11 mouse cellular contexts compared by ENCODE assay signal in the genomic region with DNA sequence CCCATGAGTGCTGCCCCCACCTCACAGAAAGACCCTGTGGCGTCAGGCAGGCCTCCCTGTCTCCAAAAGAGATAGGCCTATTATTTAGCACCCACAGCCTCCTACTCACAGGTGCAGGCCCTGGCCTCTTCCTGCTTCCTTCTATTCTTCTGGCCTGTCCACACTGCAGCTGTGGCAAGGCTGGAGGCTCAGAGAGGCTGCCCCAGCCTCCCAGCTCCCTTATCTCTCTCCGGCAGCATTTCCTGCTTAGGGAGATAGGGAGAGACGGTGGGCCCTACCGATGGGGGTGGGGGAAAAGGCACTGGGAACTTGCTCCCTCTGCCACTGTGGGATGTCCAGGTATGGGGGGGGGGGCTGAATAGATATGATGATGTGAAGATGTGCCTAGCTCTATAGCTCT. TPM values are rescaled to one million over a fixed set of nuclear protein-coding genes. Genes with fewer than 3 reads are reported as not detected.
A peak's percentile ranks its signal among the peaks of the same experiment; 100 is the strongest.
DNase-seq lines count a peak whose midpoint lies in the region; ATAC-seq and TF ChIP-seq lines count a peak whose summit lies in the region.
"Had no signal": no experiment of that assay in that cellular context is flagged by ENCODE, and none has a peak within 500 bp of the region (broad histone marks: within the 10 kb centered on the region; RNA-seq: fewer than 3 reads in every experiment).

No protein-coding gene starts in this region.

- H3K4me1 ChIP-seq in heart, adult 2 months (ENCODE audit: control insufficient read depth, insufficient read depth, low read length) = peaks cover 22% of the 10 kb centered on the region
- peaks cover 6% of the 10 kb centered on the region for H3K4me1 ChIP-seq in midbrain, embryonic 13.5 days (replicated peaks)
- no peaks in the 10 kb centered on the region for H3K4me1 ChIP-seq in midbrain, embryonic 16.5 days (ENCODE audit: control insufficient read depth, insufficient read depth, low read length)
- H3K4me1 ChIP-seq in liver, embryonic 15.5 days (replicated peaks) = peaks cover 77% of the 10 kb centered on the region

- no peaks in the 10 kb centered on the region for H3K27me3 ChIP-seq in heart, adult 2 months (ENCODE audit: control insufficient read depth, insufficient read depth, low read length)
- no peaks in the 10 kb centered on the region for H3K27me3 ChIP-seq in midbrain, embryonic 13.5 days
- no peaks in the 10 kb centered on the region for H3K27me3 ChIP-seq in midbrain, embryonic 16.5 days (ENCODE audit: control insufficient read depth, insufficient read depth, low read depth, low read length)
- H3K27me3 ChIP-seq in liver, embryonic 15.5 days = 0 out of 2 replicates have a peak, but pooled peaks cover 3% of the 10 kb centered on the region

- no peaks in the 10 kb centered on the region for H3K79me2 ChIP-seq in heart, adult 2 months (replicated peaks; ENCODE audit: control insufficient read depth, insufficient read depth, low read length)

- intact Hi-C loops in heart, adult 2 months (cut with DNase I) = no loop called here
- intact Hi-C loops in heart, postnatal 25 days (cut with DNase I) = no loop called here

- H3K27ac ChIP-seq in heart, adult 2 months = no peak overlapping the region
- 0 out of 2 replicates have a peak overlapping the region, but pooled peaks have one; percentile 9 for H3K27ac ChIP-seq in midbrain, embryonic 13.5 days
- H3K27ac ChIP-seq in midbrain, embryonic 16.5 days (ENCODE audit: low read length) = no peak overlapping the region
- H3K27ac ChIP-seq in liver, embryonic 15.5 days (replicated peaks) = peak overlapping the region; percentile 83

- no peaks in the 10 kb centered on the region for H3K9me3 ChIP-seq in midbrain, embryonic 13.5 days
- no peaks in the 10 kb centered on the region for H3K9me3 ChIP-seq in midbrain, embryonic 16.5 days (replicated peaks; ENCODE audit: control insufficient read depth, low read length, poor library complexity, severe bottlenecking)
- H3K9me3 ChIP-seq in liver, embryonic 15.5 days (replicated peaks) = no peaks in the 10 kb centered on the region

- peak in 1 of 2 experiments; percentile 16 for DNase-seq in heart, adult 2 months
- no peak for DNase-seq in heart, postnatal 25 days (ENCODE audit: low spot score)
- DNase-seq in yolk sac, embryonic 10.5 days (ENCODE audit: low spot score) = peak; percentile 48
- DNase-seq in testis, postnatal 14 days (ENCODE audit: low spot score) = no peak
- DNase-seq in layer of hippocampus, postnatal 10 days (ENCODE audit: low spot score in 2 of 2) = no peak
- DNase-seq: cerebellum, postnatal 14 days; kidney, postnatal 4 days; retina, postnatal 1 day had no signal

- WGBS in heart, adult 2 months = 17% methylated on average over 4 of the region's 4 CpGs
- 87% methylated on average over 4 of the region's 4 CpGs for WGBS in midbrain, embryonic 13.5 days
- WGBS in midbrain, embryonic 16.5 days = 73% methylated on average over 4 of the region's 4 CpGs
- WGBS in liver, embryonic 15.5 days (ENCODE audit: insufficient replicate concordance) = 4% methylated on average over 4 of the region's 4 CpGs

- H3K4me2 ChIP-seq in midbrain, embryonic 13.5 days (replicated peaks) = no peak overlapping the region
- no peak overlapping the region for H3K4me2 ChIP-seq in midbrain, embryonic 16.5 days (ENCODE audit: low read length)
- H3K4me2 ChIP-seq in liver, embryonic 15.5 days = peak overlapping the region; percentile 62

- no peak for TF ChIP-seq POLR2A in heart, adult 2 months (IDR thresholded peaks at IDR 0.05; ENCODE audit: insufficient read depth, low read depth, low read length)

- H3K36me3 ChIP-seq in heart, adult 2 months (ENCODE audit: control insufficient read depth, insufficient read depth, low read length) = no peaks in the 10 kb centered on the region
- H3K36me3 ChIP-seq in midbrain, embryonic 13.5 days = no peaks in the 10 kb centered on the region
- H3K36me3 ChIP-seq in midbrain, embryonic 16.5 days (ENCODE audit: control insufficient read depth, insufficient read depth, low read length) = no peaks in the 10 kb centered on the region
- no peaks in the 10 kb centered on the region for H3K36me3 ChIP-seq in liver, embryonic 15.5 days (replicated peaks)

- no peak for ATAC-seq in midbrain, embryonic 13.5 days
- no peak for ATAC-seq in midbrain, embryonic 16.5 days
- ATAC-seq in liver, embryonic 15.5 days (ENCODE audit: insufficient read depth) = peak; percentile 96

- TF ChIP-seq EP300 in heart, adult 2 months (IDR thresholded peaks at IDR 0.05; ENCODE audit: insufficient read depth, low read depth, low read length) = 0 out of 2 replicates have a peak, but pooled peaks have one; percentile 19

- no peak overlapping the region for H3K9ac ChIP-seq in heart, adult 2 months (ENCODE audit: low read depth, low read length)
- no peak overlapping the region for H3K9ac ChIP-seq in midbrain, embryonic 13.5 days (replicated peaks)
- H3K9ac ChIP-seq in midbrain, embryonic 16.5 days (ENCODE audit: low read depth, low read length) = no peak overlapping the region
- peak overlapping the region; percentile 54 for H3K9ac ChIP-seq in liver, embryonic 15.5 days

- TF ChIP-seq CTCF in heart, adult 2 months (IDR thresholded peaks at IDR 0.05) = no peak

- H3K4me3 ChIP-seq in heart, adult 2 months = no peak overlapping the region
- H3K4me3 ChIP-seq in midbrain, embryonic 13.5 days (replicated peaks) = no peak overlapping the region
- no peak overlapping the region for H3K4me3 ChIP-seq in midbrain, embryonic 16.5 days (ENCODE audit: low read depth, low read length)
- peak overlapping the region; percentile 49 for H3K4me3 ChIP-seq in liver, embryonic 15.5 days (replicated peaks)

RNA-seq across cellular contexts. Expression of a gene that starts 19.4 kb away (rescaled TPM):
- 10 to 100 TPM in 1 of 2 experiments, 1 to 10 TPM in 1; 9.4 to 16.0 TPM for total RNA-seq in heart, adult 2 months (2021)
- 21.3 and 23.8 TPM in 2 replicates for polyA plus RNA-seq in heart, adult 2 months (2012; rRNA removed)
- total RNA-seq in heart, postnatal 25 days (2021) = 10 to 100 TPM; 15.6 to 18.9 TPM
- polyA plus RNA-seq in midbrain, embryonic 13.5 days (2015; fragmentation: Nextera tagmentation; extraction: Ambion mirVana) = 24.9 and 31.2 TPM in 2 replicates
- polyA plus RNA-seq in midbrain, embryonic 16.5 days (2015; fragmentation: Nextera tagmentation; extraction: Ambion mirVana) = 20.1 and 21.2 TPM in 2 replicates
- 2.7 TPM in 2 replicates for polyA plus RNA-seq in liver, embryonic 15.5 days (2015; fragmentation: Nextera tagmentation; extraction: Ambion mirVana)
- total RNA-seq in layer of hippocampus, postnatal 10 days (2021) = 10 to 100 TPM; 53.3 to 55.7 TPM

Comparison
In these comparisons a context has a peak if more than half of its experiments do, and no peak if none do; other contexts are left out.
1. H3K27ac ChIP-seq: peak in midbrain, embryonic 13.5 days (single experiment) and liver, embryonic 15.5 days (single experiment); none in heart, adult 2 months (single experiment) and midbrain, embryonic 16.5 days (single experiment).